1 mouse cellular context compared by ENCODE assay signal in the genomic region with DNA sequence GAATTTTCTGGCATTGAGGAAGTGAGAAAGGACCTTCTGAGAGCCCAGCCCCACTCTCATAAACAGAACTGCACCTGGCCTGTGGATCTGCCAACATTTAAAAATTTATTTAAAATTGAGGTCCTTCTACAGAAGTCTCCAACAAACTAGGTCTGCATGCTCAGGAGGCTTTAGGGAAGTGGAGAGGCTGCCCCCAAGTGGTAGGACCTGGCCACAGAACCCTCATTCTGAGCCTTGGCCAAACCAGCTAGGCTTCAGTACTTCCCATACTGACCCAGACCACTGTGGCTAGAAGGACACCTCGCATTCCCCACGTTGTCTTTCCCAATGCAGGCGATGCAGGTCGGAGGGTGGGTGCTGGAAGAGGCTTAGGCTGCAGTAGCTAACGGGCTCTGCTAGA.
TF ChIP-seq lines count a peak whose summit lies in the region.

No protein-coding gene starts in this region.

TF ChIP-seq in MEL, 35 proteins besides CTCF, POLR2A, EP300 and RAD21 (continued from another document):
- TF ChIP-seq ELF1 (IDR thresholded peaks at IDR 0.05; ENCODE audit: low read depth, low read length) (0 out of 2 replicates have a peak, but pooled peaks have one; percentile 16), TCF12 (IDR thresholded peaks at IDR 0.05; ENCODE audit: low read depth, low read length) (no peak), ZC3H11A (IDR thresholded peaks at IDR 0.05; ENCODE audit: low read depth, low read length) (peak; percentile 58), MYC (IDR thresholded peaks at IDR 0.05; ENCODE audit: low read depth, low read length) (no peak), BHLHE40 (IDR thresholded peaks at IDR 0.05; ENCODE audit: borderline replicate concordance, low read depth, low read length) (peak; percentile 44; the same call in 1 of the 2 replicates), JUND (IDR thresholded peaks at IDR 0.05; ENCODE audit: low read depth, low read length) (no peak), NELFE (IDR thresholded peaks at IDR 0.05; ENCODE audit: low read depth, low read length) (no peak)
